Mouse (Mus musculus) midbrain, postnatal 0 days (tissue): Measurements from ENCODE around the gene Sass6. TPM values are rescaled to one million over a fixed set of nuclear protein-coding genes. Genes with fewer than 3 reads are reported as not detected.

ENCODE experiments used
- ATAC-seq: fragments of 200-750 bp; cut with Nextera tagmentation; 2 replicates; pipeline ENCODE4 v1.8.0; 2017; ENCODE audit warnings: moderate number of reproducible peaks, mild to moderate bottlenecking, moderate TSS enrichment, moderate library complexity; ENCODE audit not compliant: low FRiP score
- DNase-seq: peaks from one replicate; pipeline ENCODE4 v3.0.0-alpha.2; 2015; ENCODE audit warnings: low spot score
- H3K27ac ChIP-seq: fragments of 300-500 bp; sonication (generic); 2 replicates; pipeline ENCODE4 v1.5.1; 2014; ENCODE audit warnings: low read depth, mild to moderate bottlenecking, low read length, mixed read lengths
- H3K27me3 ChIP-seq: fragments of 300-500 bp; sonication (generic); 2 replicates; pipeline ENCODE4 v1.6.1; 2014; ENCODE audit warnings: low read length, control low read depth, mixed read lengths; ENCODE audit not compliant: insufficient read depth
- H3K36me3 ChIP-seq: fragments of 300-500 bp; sonication (generic); 2 replicates; pipeline ENCODE4 v1.6.1; 2014; ENCODE audit warnings: low read length, control low read depth, mixed read lengths; ENCODE audit not compliant: insufficient read depth
- H3K4me1 ChIP-seq: fragments of 300-500 bp; sonication (generic); 2 replicates; pipeline ENCODE4 v1.6.1; 2014; ENCODE audit warnings: mild to moderate bottlenecking, control low read depth, antibody characterized with exemption, low read length, mixed read lengths; ENCODE audit not compliant: insufficient read depth
- H3K4me2 ChIP-seq: fragments of 300-500 bp; sonication (generic); 2 replicates; pipeline ENCODE4 v1.6.1; 2014; ENCODE audit warnings: low read depth, mild to moderate bottlenecking, low read length, mixed read lengths; ENCODE audit not compliant: poor library complexity, severe bottlenecking
- H3K4me3 ChIP-seq: fragments of 300-500 bp; sonication (generic); 2 replicates; pipeline ENCODE4 v1.5.1; 2014; ENCODE audit warnings: low read depth, mild to moderate bottlenecking, low read length, moderate library complexity
- H3K9ac ChIP-seq: fragments of 300-500 bp; sonication (generic); replicated peaks from 2 replicates; pipeline ENCODE4 v1.6.1; 2014; ENCODE audit warnings: mild to moderate bottlenecking, low read length, moderate library complexity, mixed read lengths; ENCODE audit not compliant: poor library complexity, severe bottlenecking
- H3K9me3 ChIP-seq: fragments of 300-500 bp; sonication (generic); 2 replicates; pipeline ENCODE4 v1.6.1; 2016; ENCODE audit warnings: low read length, control low read depth
- CTCF ChIP-seq: IDR thresholded peaks from 2 replicates; pipeline ENCODE4 v1.5.1; 2016; ENCODE audit warnings: antibody characterized with exemption, mild to moderate bottlenecking
- WGBS: fragments of 180-500 bp; shearing (Covaris S2); extraction: QIAGEN DNeasy Blood & Tissue Kit; methylation state at CpG from one replicate; pipeline ENCODE4 v1.1.7; 2014; 5-methylcytosine and 5-hydroxymethylcytosine counted together
- polyA plus RNA-seq: library from polyadenylated mRNA; unstranded; fragments of >200 nt; fragmentation: Nextera tagmentation; extraction: Ambion mirVana; gene quantifications from 2 replicates; pipeline ENCODE4 v1.2.1, GENCODE M21; 2015
- total RNA-seq: library from RNA; depleted of rRNA; stranded (reverse); fragments of >200 nt; gene quantifications from 2 replicates; pipeline ENCODE4 v1.2.3, GENCODE M21; 2014

Gene Sass6
- total and polyA plus RNA-seq, 2 experiments from 2014 or later, result 5.3 to 9.2 TPM

DNA sequence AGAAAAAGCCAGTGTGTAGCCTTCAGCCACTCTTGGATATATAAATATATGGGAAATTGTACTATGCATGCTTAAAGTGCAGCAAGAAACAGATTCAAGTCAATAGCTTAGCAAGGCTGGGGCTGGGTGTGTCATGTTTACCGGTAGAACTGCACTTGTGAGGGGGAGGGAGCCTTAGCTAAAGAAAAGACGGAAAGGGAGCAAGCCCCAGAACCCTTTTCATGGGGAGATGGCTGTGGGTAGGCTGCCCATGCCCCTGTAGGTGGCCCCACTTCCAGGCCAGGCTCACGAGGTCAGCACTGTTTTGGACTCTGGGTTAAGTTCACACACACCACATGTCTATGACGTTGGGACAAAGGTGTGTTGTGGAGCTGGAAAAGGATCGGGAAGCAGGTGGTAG is 41.0 kb downstream of the Sass6 start:
- H3K4me3 ChIP-seq, result no peak overlapping the region
- no peak for TF ChIP-seq CTCF
- H3K27me3 ChIP-seq, result no peaks in the 10 kb centered on the region
- no peaks in the 10 kb centered on the region for H3K9me3 ChIP-seq
- no peak for ATAC-seq
- DNase-seq, result no peak
- no peaks in the 10 kb centered on the region for H3K4me1 ChIP-seq
- WGBS, result 63% methylated on average over 5 of the region's 5 CpGs
- H3K4me2 ChIP-seq, result no peak overlapping the region
- H3K36me3 ChIP-seq, result peaks cover 54% of the 10 kb centered on the region
- H3K9ac ChIP-seq, result no peak overlapping the region
- H3K27ac ChIP-seq, result no peak overlapping the region

DNA sequence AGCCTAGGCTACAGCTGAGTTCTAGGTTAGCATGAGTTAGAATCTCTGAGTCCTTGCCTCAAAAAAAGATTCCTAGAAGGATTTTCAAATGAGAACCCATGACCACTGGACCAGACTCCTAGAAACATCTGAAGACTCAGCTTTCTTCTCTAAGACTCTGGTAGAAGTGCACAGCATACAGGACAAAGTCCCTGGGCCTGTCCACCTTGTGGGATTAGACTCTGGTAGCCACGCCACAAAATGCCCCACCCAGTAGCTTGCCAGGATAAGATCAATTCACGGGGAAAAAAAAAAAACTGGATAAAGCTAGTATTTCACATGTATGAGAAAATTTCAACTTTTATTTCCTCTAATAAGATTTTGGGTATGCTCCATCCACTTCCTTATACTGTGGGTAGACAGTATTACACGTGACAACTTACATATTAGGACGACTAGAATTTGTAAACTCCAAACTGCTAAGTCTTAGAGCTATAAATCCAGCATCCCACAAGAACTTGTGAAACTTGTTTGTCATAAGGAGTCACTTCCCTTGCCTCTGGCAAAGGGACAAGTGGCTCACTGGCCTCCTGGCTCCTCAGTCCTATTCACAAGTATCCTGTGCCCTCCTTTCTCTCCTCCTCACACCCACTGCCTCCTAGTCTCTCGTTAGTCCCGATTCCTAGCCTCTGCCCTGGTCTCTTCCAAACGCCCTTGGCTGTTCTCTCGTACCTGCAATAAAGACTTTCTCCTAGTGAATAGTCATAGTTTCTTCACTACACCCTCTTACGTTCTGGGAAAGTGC is 43.1 kb downstream of the Sass6 start:
- Histone ChIP-seq H3K4me3 (no peak overlapping the region), H3K9ac (no peak overlapping the region), H3K9me3 (no peaks in the 10 kb centered on the region), H3K27ac (no peak overlapping the region), H3K4me2 (no peak overlapping the region), H3K36me3 (peaks cover 58% of the 10 kb centered on the region), H3K27me3 (no peaks in the 10 kb centered on the region), H3K4me1 (no peaks in the 10 kb centered on the region)
- WGBS, result 91% methylated on average over 9 of the region's 9 CpGs
- no peak for TF ChIP-seq CTCF
- no peak for ATAC-seq
- DNase-seq, result no peak

DNA sequence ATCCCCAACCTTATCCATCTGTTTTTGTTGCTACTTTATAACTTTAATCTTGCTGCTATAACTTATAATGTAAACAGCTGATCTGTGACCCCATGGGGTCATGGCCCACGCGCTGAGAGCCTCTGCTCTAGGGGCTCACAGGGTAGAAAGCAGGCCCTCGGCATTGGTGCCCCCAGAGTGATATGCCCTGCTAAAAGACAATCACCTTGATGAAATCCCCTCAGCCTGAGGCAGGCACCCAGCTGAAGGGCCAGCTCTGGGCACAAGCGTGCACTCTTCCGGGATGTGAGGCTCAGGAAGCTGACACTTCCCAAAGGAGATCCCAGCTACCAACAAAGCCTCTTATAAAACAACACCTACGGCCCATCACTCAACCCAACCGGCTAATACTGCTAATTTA is 43.8 kb downstream of the Sass6 start:
- WGBS, result 93% methylated on average over 7 of the region's 7 CpGs
- Histone ChIP-seq H3K4me3 (no peak overlapping the region), H3K9me3 (no peaks in the 10 kb centered on the region), H3K27ac (no peak overlapping the region), H3K4me1 (no peaks in the 10 kb centered on the region), H3K4me2 (no peak overlapping the region), H3K9ac (no peak overlapping the region), H3K36me3 (peaks cover 58% of the 10 kb centered on the region), H3K27me3 (no peaks in the 10 kb centered on the region)
- no peak for DNase-seq
- TF ChIP-seq CTCF, result no peak
- ATAC-seq, result no peak

DNA sequence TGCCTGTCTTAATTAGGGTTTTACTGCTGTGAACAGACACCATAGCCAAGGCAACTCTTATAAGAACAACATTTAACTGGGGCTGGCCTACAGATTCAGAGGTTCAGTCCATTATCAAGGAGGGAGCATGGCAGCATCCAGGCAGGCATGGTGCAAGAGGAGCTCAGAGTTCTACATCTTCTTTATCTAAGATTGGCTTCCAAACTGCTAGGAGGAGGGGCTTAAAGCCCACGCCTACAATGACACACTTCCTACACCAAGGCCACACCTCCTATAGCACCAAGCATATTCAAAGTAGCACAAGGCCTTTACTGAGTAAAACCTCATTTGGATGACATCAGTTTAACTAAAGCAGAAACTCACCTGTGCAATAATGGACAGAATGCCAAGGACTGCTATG is 45.2 kb downstream of the Sass6 start:
- Histone ChIP-seq H3K9me3 (no peaks in the 10 kb centered on the region), H3K4me2 (no peak overlapping the region), H3K9ac (no peak overlapping the region), H3K27me3 (no peaks in the 10 kb centered on the region), H3K4me1 (no peaks in the 10 kb centered on the region), H3K27ac (no peak overlapping the region), H3K4me3 (no peak overlapping the region), H3K36me3 (peaks cover 48% of the 10 kb centered on the region)
- 93% methylated on average over 1 of the region's 1 CpGs for WGBS
- DNase-seq (no peak), ATAC-seq (no peak)
- no peak for TF ChIP-seq CTCF

DNA sequence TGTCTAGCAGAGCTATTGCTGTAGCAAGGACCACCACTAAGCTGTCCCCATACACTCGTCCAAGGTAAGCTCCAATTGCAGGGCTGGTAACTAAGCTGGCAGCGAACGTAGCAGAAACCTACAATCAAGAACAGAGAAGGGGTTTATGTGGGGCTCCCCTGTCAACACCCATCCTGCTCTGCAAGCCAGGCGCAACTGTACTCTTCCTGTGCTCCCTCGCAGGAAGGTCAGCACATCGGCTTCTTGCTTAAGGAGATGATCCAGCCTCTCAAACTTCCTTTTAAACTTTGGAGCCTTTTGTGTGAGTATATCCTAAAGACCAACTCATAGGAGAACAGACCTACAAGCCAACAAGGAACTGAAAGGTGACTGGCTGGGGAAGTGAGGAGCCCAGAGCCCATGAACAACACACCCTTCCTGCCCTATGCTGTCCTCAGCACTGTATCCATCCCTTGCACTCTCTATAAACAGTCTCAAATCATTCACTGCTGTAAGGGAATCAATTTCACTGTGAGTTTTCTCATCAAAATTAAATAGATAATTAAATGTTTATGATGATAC is 47.1 kb downstream of the Sass6 start:
- ATAC-seq, result no peak
- no peak for DNase-seq
- Histone ChIP-seq H3K9me3 (no peaks in the 10 kb centered on the region), H3K36me3 (peaks cover 54% of the 10 kb centered on the region), H3K4me2 (no peak overlapping the region), H3K27ac (no peak overlapping the region), H3K27me3 (no peaks in the 10 kb centered on the region), H3K9ac (no peak overlapping the region), H3K4me3 (no peak overlapping the region), H3K4me1 (no peaks in the 10 kb centered on the region)
- 91% methylated on average over 6 of the region's 6 CpGs for WGBS
- no peak for TF ChIP-seq CTCF

DNA sequence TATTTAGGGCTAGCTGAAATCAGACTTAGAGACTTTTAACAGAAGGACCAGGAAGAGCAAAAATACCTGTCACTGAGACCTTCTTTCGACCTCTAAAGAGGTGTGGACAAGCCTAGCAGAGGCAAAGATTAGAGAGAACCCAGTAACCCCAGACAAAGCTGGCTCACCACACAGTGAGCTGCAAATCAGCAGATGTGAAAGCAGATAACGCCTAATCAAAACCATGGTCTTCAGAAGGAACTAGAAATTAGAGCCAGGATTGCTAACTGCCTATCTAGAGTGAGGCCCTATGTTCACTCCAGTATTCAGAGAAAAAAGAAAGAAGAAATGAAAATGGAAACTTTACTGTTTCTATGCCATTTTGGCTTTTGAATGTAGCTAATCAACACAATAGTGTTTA is 47.6 kb downstream of the Sass6 start:
- no peak overlapping the region for H3K4me3 ChIP-seq
- no peaks in the 10 kb centered on the region for H3K4me1 ChIP-seq
- H3K36me3 ChIP-seq, result peaks cover 56% of the 10 kb centered on the region
- no peak for TF ChIP-seq CTCF
- no peak overlapping the region for H3K27ac ChIP-seq
- no peak overlapping the region for H3K4me2 ChIP-seq
- no peaks in the 10 kb centered on the region for H3K27me3 ChIP-seq
- WGBS, result 89% methylated on average over 2 of the region's 2 CpGs
- no peaks in the 10 kb centered on the region for H3K9me3 ChIP-seq
- no peak overlapping the region for H3K9ac ChIP-seq
- DNase-seq (no peak), ATAC-seq (no peak)
